Mouse (Mus musculus) right cerebral cortex, postnatal 10 days (tissue): ENCODE results near the gene Ampd1.

Source experiments
- DNase-seq, 2 experiments: peaks; one replicate each; pipeline ENCODE4 v3.0.0; 2021; ENCODE audit warnings: low spot score in 2 of 2

The Ampd1 gene

DNA sequence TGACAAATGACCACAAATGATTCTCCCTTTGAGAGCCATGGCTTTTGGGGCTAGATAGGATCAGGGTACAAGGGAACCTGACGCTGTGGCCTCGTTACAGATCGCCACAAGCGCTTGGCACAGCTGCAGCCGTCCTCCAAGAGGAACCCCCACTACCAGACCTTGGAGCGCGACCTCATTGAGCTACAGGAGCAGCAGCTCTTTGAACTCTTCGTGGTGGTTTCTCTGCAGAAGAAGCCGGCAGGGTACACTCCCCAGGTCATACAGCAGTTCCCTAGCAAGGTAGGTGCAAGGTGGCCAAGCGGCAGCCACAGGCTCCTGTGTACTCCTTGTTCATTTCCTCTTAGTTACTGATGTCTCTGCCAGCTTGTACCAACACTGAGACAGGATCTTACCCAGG is 75.1 kb downstream of the Ampd1 start:
- no peak for DNase-seq
